Mouse (Mus musculus) MEL (cell line): ENCODE measurements around the gene Nipal4.

ENCODE experiments used
- CTCF ChIP-seq, 3 experiments: IDR thresholded peaks in 2 of 3; conservative IDR thresholded peaks in 1 of 3; 2 replicates each; pipeline ENCODE4 v1.5.1; 2011 to 2012; ENCODE audit warnings: low read length in 3 of 3, low read depth in 2 of 3, mild to moderate bottlenecking in 2 of 3, improper control_type of control experiment in 1 of 3, inconsistent platforms in 1 of 3, mixed read lengths in 1 of 3, moderate library complexity in 1 of 3; ENCODE audit not compliant: control insufficient read depth in 1 of 3, insufficient read depth in 1 of 3, poor library complexity in 1 of 3, severe bottlenecking in 1 of 3
- GATA1 ChIP-seq: IDR thresholded peaks from 2 replicates; pipeline ENCODE4 v1.6.1; 2011; ENCODE audit warnings: low read depth, low read length, improper control_type of control experiment
- MAX ChIP-seq: IDR thresholded peaks from 2 replicates; pipeline ENCODE4 v1.6.1; 2011; ENCODE audit warnings: low read length, improper control_type of control experiment
- MYB ChIP-seq: IDR thresholded peaks from 2 replicates; pipeline ENCODE4 v1.6.1; 2011; ENCODE audit warnings: mild to moderate bottlenecking, low read depth, low read length, improper control_type of control experiment
- POLR2A ChIP-seq, 2 experiments: IDR thresholded peaks; 2 replicates each; pipeline ENCODE4 v1.6.1; 2011 to 2012; ENCODE audit warnings: low read length in 2 of 2, mild to moderate bottlenecking in 2 of 2, control low read depth in 1 of 2, improper control_type of control experiment in 1 of 2, low read depth in 1 of 2, moderate library complexity in 1 of 2; ENCODE audit not compliant: control insufficient read depth in 1 of 2, insufficient read depth in 1 of 2, poor library complexity in 1 of 2

GRCm38 (mm10) chr11:46201636-46202546, 35.6 kb upstream of the Nipal4 start:
- TF ChIP-seq CTCF (IDR thresholded peaks at IDR 0.05 in 2 of 3, conservative IDR thresholded peaks at IDR 0.05 in 1 of 3; ENCODE audit: control insufficient read depth in 1 of 3, insufficient read depth in 1 of 3, low read depth in 2 of 3, low read length in 3 of 3, poor library complexity in 1 of 3, severe bottlenecking in 1 of 3) (no peak), GATA1 (no peak), MYB (no peak), POLR2A (IDR thresholded peaks at IDR 0.05; ENCODE audit: control insufficient read depth in 1 of 2, insufficient read depth in 1 of 2, low read depth in 1 of 2, low read length in 2 of 2, poor library complexity in 1 of 2) (no peak), MAX (no peak)
